Mouse (Mus musculus) frontal cortex, postnatal 10 days (tissue): Measurements from ENCODE around the gene Mcrs1.
A peak's percentile ranks its signal among the peaks of the same experiment; 100 is the strongest.
"Not testable (repeated sequence)": the region's sequence is repeated elsewhere in the genome, so short reads cannot be mapped to it uniquely, and the experiment has no call there.

Experiments
- DNase-seq, 2 experiments: peaks; one replicate each; pipeline ENCODE4 v3.0.0; 2022; ENCODE audit warnings: low spot score in 2 of 2, mixed read lengths in 1 of 2

Gene Mcrs1

DNA sequence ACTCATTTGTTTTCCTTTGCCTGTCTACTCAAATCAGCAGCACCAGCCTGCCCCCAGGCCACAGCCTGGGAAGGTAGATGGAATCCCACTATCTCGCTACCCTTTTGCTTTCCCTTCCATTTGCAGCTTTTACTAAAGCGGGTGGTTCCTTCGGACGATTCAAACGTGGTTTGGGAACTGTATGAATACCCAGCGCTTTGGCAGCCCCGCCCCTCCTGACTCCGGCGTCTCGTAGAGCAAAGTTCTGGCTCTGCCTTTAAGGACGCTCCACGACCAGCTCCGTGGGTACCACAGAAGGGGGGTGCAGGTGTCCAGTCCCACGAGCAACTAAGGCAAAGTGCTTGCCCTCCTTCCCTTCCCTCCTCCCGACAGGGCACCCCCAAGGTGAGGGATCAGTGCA, 650 bp downstream of the Mcrs1 start:
- DNase-seq: not testable (repeated sequence)

DNA sequence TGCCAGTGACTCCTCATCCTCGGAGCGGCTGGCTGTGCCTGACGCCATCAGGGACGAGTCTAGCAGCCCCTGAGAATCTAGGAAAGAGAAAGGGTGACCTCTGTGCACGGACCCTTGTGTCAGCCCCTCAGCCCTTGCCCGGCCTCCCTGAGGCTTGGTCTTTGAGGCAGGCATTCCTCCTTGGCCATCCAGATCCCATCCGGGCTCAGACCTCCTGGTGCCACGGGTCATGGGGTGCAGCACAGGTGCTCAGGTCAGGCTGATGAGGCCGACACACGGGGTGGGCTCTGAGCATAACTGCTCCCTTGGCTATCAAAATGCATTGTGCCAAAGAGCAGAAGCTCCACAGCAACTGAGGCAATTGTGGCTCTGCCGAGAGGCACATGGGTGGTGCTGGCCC, 1.8 kb downstream of the Mcrs1 start:
- no peak for DNase-seq

DNA sequence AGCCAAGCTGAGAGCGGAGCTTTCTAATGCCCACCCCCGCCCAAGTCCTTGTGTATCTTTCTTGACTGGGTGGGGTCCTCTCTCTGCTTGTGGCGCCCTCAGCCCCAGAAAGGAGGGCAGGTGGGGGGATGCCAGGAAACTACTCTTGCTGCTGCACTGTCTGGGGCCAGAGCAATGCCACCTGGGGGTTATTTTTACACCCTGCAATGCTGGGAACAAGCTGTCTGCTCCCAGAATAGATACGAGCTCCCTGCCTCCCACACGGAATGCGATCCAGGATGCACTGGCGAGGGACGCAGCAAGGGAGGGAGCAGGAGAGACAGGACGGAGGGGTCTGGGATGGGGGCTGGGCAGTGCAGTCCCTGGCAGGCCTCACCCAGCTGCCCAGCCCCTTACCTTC, 2.8 kb downstream of the Mcrs1 start:
- peak; percentile 52 to 69 for DNase-seq

DNA sequence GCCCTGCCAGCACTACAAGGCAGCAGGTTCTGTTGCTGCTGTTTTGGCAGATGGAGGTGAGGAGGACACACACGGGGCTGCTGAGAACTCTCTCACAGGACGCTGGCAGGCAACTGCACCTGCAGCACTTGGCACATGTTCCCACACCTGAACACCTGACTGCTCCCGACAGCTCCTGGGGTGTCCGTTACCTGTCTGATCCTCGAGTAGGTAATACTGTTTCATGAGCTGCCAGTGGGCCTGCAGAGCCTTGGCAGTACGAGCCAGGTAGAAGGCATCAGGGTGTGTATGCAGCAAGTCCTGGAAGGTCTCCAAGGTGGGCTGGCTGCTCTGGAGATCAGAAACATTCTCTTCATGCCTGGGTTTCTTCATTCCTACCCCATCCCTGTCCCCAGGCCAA, 5.0 kb downstream of the Mcrs1 start:
- not testable (repeated sequence) for DNase-seq

DNA sequence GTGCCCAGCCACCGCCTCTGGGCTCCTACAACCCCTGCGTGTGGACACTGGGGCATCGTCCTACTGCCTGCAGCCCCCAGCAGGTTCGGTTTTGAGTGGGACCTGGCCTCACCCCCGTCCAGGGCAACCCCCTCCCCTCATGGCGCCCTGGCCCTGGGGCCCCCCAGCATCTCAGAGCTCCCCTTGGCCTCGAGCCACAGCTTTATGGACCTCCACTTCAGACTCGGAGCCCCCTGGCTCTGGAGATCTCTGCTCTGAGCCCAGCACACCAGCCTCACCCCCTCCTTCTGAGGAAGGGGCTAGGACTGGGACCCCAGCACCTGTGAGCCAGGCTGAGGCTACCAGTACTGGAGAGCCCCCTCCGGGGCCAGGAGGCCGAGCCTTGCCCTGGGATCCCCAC, 9.7 kb downstream of the Mcrs1 start:
- DNase-seq: no peak

DNA sequence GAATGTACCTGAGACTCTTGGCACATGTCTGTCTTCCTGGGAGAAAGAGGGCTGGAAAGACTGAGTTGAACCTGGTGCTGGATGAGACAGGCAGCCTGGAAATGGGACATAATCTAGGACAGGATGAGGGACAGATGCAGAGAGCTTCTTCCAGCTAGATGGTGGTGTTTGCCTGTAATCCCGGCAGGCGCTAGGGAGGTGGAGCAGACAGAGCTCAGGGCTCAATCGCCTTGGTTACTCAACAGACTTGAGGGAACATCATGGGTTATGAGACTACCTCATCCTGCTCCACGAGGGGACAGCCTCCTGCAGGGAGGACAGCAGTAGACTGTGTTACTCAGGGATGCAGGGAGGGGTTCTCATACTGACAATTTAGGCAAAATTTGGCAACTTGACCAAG, 10.5 kb downstream of the Mcrs1 start:
- DNase-seq: no peak

DNA sequence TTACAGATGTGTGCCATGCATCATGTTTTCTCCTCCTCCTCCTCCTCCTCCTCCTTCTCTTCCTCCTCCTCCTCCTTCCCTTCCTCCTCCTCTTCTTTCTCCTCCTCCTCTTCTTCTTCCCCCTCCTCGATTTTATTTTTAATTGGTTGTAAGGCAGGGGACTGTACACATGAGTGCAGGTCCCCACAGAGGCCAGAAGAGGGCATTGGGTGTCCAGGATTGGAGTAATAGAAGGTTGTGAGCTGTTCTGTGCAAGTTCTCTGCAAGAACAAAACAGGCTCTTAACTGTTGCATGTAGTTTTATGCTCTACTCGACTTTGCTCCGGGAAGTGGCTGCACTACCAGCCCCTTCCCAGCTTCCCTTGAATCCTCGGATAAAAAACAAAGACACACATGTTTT, 11.6 kb downstream of the Mcrs1 start:
- no peak for DNase-seq

DNA sequence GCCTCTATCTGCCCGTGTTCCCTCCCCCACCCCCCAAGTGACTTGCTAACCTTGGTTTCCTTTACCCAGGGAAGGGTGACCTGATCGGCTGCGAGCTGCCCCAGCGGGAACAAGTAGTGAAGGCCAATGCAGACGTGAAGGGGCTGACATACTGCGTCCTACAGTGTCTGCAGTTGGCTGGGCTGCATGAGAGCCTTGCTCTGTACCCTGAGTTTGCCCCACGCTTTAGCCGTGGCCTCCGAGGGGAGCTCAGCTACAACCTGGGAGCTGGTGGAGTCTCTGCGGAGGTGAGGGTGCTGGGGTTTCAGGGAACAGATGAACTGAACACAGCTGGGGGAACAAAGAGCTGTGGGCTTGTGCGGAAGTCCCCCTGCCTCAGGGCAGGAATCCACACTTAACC, 13.8 kb downstream of the Mcrs1 start:
- no peak for DNase-seq

DNA sequence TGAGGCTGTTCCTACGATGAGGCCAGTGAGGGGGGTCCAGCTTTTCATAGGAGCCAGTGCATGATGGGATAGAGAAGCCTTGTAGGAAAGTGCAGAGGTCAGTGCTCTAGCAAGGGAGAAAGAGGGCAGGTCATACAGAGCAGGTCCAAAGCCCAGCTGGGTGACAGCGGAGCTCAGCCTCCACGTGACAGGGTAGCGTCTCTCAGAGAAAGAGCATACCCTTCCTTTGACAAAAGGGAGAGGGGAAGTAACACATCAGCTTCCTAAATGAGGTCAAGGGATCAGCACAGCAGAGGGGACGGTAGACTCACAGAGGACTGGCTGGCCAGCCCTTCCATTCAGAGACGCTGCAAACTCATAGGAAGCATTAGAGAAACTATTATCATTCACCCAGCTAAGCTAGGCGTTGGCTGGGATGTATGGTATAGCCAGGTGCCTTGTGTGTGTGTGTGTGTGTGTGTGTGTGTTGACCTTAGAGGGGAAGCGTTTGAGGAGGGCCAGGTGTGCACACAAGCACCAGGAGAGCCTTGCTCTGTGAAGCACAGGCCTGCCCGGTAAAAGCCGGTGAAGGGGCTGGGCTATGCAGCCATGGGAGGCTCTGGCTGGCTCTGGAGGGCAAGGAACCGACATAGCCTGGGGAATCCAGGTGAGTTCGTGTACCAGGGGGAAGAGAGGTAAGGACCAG, 17.3 kb downstream of the Mcrs1 start:
- DNase-seq: no peak

DNA sequence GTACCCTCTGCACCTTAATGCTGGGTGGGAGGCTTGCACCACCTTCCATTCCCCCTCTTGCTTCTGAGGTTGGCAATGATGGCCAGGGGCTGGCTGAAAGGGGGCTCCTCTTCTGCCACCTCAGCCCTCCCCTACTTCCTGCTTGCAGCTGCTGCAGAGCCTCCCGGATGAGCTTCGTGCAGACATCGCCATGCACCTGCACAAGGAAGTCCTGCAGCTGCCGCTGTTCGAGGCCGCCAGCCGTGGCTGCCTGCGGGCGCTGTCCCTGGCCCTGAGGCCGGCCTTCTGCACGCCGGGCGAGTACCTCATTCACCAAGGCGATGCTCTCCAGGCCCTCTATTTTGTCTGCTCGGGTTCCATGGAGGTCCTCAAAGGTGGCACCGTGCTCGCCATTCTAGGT, 18.0 kb downstream of the Mcrs1 start:
- no peak for DNase-seq

DNA sequence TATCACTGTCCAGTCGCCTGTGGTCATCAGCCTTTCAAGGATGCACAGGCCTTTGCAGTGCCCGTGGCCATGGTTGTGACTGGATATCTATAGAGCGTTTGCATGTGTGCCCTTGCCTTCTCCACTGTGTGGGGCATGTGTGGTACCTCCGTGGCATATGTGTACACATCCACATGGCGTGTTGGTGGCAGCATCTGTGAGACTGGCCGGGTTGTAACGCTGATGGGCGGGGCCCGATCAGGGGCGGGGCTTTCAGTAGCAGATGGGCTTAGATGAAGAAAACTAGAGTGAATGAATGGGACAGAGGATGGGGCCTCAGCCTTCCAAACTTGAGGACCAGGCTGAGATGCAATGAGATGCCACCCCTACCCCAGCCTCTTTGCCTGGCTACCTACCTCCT, 19.8 kb downstream of the Mcrs1 start:
- DNase-seq: no peak

DNA sequence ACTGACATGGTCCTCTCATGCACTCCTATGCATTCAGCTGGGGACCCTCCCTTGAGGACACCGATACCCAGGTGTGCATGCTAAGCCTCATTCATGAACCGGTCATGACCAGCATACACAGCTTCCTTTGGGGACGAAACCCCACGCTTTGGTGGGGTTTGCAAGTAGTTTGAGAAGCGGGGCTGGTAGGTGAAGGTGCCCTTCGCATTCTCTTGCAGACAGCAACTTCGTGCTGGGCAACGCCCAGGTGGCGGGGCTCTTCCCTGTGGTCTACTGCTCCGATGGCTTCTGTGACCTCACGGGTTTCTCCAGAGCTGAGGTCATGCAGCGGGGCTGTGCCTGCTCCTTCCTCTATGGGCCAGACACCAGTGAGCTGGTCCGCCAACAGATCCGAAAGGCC, 25.7 kb downstream of the Mcrs1 start:
- DNase-seq: no peak

DNA sequence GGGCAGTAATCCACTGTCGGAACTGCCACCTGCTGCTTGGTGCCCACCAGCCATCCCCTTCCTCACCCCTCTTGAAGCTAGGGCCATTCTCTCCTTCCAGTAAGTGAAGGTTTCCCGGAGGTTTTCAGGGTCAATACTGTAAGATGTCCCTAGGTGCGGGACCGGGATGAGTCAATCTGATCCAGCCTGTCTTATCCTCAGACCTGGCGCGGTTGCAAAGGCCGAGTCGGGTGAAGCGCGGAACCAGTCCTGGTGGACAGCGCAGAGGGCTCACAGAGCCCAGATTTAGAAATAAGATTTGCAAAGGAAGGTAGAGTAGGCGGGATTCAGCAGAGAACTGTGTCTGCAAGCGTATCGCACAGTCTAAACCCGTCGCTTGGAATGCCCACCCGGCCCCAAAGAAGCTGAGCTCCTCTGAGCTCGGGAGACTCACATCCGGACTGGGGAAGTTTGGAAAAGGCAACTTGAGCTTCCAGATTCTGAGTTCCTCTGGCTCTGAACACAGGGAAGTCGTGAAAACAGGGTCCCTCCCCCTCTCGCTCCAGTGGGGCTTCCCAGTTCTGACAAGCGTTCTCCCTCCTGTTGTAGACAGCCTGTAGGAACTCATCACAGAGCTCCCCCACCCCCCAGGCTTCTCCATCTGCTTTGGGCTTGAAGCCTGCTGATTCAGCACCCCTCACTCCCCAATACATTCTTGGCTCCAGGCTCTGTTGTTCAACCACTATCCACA, 26.5 kb downstream of the Mcrs1 start:
- DNase-seq: peak; percentile 49 to 75

DNA sequence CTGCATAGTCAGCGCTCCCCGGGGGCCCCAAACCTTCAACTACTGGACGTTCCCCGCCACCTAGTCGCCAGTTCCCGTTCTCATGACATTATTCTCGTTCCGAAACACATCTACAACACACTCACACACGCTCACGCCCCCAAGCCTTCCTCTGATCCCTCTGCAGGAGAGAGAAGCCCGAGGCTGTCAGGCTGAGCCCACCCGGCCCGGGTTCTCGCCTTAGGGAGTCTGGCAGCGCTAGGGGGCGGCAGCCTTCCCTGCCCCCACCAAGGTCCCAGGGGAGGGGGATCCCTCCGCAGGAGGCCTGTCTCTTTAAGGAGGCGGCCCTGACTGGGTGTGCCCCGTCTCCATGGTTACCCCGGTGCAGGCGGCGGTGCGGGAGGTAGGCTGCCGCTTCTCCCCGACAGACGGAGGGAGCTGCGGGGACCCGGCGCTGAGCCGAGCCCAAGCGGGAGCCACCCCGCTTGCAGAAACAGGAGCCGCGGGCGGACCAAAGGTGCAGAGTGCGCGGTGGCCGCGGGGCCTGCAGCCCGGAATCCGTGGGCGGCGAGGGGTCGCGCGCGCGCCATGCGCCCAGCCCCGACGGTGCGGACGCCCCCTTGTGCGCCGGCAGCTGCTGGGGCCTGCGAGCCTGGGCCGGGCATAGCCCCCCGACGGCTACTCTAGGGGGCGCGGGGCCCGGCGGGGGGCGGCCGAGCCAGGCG, 27.4 kb downstream of the Mcrs1 start, which contains the start of gene Kcnh3:
TSS of gene Kcnh3 (plus strand) at position 654 of the 704 bp plus-strand sequence.
- DNase-seq: peak; percentile 79 to 81

DNA sequence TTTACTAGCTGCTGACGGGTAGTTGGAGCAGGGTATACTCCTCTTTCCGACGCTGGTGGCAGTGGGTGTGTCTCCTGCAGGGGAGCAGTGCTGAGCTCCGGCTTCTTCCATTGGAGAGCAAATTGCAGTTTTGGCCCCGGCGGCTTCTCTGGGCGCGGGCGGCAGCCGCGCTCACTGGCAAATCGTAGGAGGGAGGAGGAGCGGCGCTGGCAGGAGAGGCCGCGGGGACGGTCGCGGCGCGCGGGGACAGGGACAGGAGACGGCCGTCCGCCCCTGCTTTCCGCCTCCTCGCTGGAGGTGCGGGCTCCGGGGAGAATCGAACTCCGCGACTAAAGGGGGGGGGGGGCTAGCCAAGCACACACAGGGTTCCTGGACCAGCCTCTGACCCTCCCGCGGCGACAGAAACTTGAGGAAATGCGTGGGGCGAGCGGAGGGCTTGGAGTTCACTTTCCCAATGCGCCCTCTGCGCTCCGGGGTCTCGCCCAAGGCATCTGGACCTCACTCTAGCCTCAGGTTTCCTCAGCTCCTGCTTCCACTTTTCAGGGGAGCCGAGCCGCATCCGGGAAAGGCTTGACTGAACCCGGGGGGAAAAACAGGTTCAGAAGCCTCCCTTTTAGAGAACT, 28.1 kb downstream of the Mcrs1 start:
- peak; percentile 46 to 54 for DNase-seq

DNA sequence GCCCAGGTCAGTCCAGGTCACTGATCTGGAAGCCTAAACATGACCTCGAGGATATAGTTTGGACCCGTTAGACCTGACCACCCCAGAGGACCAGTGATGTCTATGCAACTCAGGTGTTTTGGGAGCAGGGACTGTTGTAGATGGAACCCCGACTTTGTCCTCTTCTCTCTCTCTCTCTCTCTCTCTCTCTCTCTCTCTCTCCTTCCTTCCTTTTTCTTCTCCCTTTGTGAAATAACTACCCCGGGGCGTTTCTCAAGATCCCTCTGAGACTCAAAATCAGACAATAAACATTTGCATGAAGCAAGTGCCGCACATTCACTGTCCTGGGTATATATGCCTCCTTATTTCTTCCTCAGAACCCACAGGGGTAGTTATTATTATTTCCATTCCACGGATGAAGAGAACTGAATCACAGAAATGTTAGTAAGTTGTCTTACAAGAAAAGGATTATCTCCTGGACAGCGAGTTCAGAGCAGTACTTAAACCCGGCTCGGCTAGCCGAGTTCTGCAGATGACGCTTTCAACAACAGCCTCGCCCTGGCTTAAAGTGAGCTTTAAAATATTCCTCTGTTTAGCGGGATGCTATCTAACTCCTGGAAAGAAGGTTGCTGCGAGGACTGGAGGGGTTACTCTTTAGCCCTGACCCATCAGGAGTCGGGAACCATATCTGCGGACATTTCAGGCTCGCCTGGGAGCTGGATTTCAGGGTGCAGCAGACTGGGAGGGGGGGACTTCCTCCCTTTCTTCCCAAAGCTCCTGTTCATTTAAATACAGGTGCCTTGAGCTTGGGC, 28.8 kb downstream of the Mcrs1 start:
- DNase-seq: no peak

DNA sequence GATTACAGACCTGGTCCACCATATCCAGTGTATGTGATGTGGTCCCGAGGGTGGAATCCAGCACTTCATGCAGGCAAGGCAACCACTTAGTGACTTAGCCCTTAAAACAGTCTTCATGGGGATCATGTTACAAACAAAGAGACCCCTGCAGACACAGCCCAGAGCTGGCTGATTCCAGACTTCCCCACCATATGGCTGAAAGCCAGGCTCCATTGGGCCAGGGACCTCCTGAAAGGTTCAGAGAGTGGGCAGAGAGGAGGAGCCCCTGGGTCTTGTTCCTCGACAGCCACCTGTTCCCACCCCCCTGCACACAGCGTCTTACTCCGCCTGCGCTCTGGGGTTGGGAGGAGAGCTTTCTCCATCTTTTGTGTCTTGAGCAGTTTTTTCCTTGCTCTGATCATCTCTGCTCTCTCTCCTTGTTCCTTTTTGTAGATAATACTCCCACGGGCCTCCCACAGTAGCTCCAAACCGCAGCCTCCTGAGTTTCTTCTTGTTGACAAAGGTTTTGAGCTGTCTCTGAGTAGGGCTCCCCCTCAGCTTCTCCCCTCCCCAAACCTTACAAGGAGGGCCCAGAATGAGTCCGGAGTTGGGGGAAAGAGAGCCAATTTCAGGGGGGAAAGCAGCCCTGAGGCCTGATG, 30.3 kb downstream of the Mcrs1 start:
- no peak for DNase-seq

DNA sequence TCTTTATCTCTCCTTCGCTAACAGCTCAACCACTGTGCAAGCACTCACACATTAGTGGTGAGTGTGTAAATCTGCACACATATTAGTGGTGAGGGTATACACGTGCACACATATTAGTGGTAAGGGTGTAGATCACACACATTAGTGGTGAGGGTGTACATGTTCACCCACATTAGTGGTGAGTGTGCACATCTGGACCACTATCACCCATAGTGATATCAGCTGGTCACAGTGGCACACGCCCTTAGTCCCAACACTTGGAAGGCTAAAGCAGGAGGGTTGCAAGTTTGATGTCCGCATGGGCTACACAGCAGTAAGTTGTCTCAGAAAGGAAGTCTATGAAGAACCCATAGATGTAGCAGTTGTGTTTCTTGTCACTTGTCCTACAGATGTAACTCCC, 34.1 kb downstream of the Mcrs1 start:
- DNase-seq: no peak

DNA sequence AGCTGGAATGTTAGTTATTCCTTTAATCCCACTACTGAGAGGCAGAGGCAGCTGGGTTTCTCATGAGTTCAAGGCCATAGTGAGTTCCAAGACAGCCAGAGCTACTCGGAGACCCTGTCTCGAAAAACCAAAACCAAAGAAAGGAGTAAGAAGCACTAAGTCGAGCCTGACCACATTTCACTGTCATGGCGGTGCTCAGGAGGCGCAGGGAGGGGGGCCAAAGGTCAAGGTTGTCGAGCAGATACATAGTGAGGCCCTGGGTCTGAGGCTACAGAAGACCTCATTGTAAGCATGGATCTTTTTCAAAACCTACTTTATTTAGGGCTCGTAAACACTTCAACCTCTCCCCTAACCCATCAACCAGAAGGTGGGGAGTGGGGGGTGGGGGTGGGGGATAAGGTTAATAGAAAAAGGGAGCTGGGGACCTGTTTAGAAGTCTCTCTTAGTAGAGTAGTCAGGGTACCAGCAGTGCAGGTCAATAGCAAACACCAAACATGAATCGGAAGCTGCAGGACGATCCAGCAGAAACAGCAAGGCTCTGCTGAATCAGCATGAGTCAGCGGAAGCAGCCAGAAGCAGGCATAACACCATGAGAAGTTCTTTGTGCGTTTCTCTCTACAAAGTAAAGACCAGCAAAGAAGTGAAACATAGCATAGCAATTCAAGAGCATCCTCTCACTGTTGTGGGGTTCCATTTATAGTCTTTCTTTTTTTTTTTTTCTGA, 35.9 kb downstream of the Mcrs1 start:
- DNase-seq: no peak

DNA sequence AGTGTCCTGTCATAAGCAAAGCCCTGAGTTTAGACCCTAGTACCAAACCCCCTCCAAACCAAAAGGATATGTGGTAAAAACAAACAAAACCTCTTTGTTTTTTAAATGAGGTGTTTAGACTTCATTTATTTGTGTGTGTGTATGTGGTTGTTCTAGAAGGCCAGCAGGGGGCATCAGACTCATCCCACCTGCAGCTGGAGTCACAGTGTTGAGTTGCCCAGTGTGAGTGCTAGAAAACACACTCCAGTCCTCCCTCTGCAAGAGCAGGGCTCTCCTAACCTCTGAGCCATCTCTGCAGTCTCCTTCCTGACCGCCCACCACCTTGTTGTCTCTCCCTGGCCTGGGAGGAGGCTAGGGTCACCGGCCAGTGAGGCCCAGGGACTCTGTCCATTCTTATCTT, 36.8 kb downstream of the Mcrs1 start:
- DNase-seq: no peak
